Mouse (Mus musculus) stomach, postnatal 0 days (tissue): Measurements from ENCODE around the gene Chd4.

Experiments
- CTCF ChIP-seq: IDR thresholded peaks from 2 replicates; pipeline ENCODE4 v1.5.1; 2016; ENCODE audit warnings: antibody characterized with exemption, low read depth, mild to moderate bottlenecking, moderate library complexity
- EP300 ChIP-seq: optimal IDR thresholded peaks from 2 replicates; pipeline ENCODE3; 2016; ENCODE audit warnings: antibody characterized with exemption

GRCm38 (mm10) chr6:125107705-125108104 is 11.9 kb downstream of the Chd4 start:
- TF ChIP-seq CTCF (peak; percentile 42), EP300 (no peak)
